Mouse (Mus musculus): Measurements from ENCODE around the gene Tmem74b.

Gene Tmem74b

GRCm38 (mm10) chr2:151742850-151743679, 41.3 kb downstream of the Tmem74b start:
- DNase-seq: no peak

- no peak for DNase-seq
These were observed 42.0 kb downstream of the Tmem74b start, which contains the start of gene Psmf1 for GRCm38 (mm10) chr2:151743845-151744244. Gene Psmf1, minus strand, starts transcription at chr2:151744186.

DNA sequence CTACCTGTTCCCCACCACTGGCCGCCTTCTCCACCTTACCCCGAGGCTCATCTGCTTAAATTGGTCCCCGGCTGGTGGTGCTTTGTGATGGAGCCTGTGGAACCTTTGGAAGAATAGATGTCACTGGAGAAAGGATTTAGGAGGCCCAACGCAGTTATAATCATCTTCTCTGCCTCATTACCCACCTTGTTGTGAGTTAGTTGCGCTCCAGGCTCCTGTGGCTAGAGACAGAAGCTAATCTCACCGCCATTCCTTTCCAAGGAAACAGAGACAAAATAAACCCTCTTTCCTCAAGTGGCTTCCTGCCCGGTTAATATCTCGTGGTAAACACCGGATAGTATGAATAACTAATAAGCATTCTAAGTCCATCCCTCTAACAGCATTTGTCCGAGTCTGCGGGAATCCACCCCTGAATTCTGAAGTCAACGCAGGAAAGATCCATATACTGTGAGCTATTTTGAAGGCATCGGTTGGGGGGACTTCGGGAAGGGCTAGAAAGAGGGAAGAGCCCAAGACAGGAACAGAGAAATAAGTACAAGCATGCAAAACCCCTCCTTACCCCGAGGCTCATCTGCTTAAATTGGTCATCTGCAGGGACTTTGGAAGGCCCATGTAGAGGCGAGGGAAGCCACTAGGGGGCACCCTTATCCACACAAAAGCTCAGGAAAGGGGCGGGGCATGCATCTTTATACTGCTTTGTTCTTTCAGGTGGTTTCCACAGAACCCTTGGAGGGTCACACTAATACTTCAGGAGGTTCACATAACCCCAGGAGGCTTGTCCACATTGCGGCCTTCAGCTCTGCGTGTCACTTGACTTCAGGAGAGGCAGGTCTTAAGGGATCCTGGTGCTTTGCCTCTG, 46.3 kb downstream of the Tmem74b start:
- DNase-seq: peak; percentile 78

GRCm38 (mm10) chr2:151751330-151751729, 49.5 kb downstream of the Tmem74b start:
- DNase-seq: no peak

DNA sequence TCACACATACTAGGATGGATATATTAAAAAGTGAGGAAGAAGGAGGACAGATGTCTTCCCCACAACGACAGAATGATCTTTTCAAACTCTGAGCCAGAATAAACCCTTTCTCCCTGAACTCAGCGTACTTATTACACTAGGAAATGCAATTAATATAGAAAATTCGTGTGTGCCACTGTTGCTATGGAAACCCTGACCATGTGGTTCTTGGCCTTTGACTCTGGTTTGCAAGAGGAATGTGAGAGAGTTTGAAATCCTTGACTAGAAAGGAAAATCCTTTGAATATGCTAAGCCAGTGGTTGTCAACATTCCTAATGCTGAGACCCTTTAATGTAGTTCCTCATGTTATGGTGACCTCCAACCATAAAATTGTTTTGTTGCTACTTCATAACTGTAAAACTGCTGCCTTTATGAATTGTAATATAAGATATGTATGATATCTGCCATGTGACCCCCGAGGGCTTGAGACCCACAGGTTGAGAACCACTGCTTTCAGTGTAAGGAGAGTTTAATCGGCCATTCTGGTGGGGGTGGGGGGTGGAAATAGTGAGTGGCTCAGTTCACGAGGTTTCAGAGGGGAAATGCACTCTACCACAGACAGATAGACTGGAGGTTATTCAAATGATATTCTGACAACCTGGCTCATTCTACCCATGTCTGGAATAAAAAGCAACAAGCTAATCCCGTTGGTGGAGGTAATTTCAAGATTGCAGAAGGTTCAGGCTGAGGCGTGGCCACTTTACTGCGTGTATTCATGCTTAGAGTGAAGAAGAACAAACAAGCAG, 54.7 kb downstream of the Tmem74b start:
- no peak for DNase-seq

DNA sequence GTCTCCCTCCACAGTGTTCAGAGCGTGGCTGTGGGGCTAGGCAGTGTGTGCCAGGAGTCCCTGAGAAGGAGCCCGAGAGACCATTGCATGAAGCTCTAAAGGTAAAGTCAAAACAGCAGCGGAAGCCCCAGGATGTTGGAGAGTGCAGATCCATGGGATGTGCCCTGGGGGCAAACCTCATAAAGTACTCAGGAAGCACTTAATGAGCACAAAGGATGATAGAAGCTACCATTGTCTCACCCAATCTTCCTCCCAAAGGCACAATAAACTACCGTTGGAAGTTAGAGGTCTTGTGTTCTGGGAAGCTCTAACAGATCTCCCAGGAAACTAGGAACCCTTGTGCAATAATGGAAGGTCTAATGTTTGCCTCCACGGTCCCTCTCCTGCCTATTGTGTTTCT, 55.6 kb downstream of the Tmem74b start:
- no peak for DNase-seq

DNA sequence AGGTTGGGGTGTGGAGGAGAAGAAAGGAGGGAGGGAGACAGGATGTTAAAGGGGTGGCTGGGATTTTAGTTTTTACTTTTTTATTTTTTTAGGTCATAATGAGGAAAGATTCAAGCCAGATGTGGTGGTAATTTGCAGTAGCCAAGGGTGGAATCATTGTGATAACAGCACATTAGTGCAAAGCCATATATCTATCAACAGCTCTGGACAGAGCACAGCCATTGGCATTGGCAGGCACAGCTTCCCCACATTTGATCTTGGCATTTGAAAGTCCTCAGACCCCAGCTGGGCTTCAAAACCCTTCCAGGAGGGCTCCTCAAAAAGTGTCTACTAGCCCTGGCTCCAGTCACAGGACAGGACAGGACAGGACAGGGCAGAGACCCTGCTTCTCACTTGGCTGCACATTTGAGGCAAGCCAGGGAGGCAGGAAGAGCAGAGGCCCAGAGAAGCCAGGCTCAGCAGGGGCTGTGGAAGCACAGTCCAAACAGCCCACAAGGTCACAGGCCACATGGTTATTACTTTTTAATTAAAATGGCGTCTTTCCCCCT, 57.1 kb downstream of the Tmem74b start:
- no peak for DNase-seq
